Mouse (Mus musculus): ENCODE results near the gene Tmem63c. TPM values are rescaled to one million over a fixed set of nuclear protein-coding genes. Genes with fewer than 3 reads are reported as not detected.

Tmem63c gene
- total RNA-seq, 2 experiments from 2014 or later, result 41.7 to 43.8 TPM

DNA sequence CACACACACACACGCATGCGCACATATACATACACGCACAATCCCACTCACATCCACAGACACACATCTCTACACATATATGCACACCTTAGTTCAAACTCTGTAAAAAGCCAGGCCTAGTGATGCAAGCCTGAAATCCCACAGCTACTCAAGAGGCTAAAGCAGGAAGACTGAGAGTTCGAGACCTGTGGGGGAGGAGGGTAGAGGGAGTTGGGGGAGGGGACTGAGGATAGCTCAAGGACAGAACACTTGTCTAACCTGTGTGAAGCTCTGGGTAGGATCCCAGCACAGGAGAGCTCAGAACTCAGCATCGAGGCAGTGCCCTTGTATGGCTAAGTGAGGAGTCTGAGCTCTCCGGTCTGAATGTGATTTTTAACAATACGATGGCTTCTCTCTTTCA is 18.3 kb upstream of the Tmem63c start:
- H3K4me3 ChIP-seq, result no peak overlapping the region
- DNase-seq (ENCODE audit: extremely low spot score in 1 of 2, low spot score in 2 of 2), result no peak
- no peak overlapping the region for H3K27ac ChIP-seq
- TF ChIP-seq CTCF (IDR thresholded peaks at IDR 0.05), result no peak
- intact Hi-C loops (cut with DNase I), result no loop called here

- Histone ChIP-seq H3K27ac (no peak overlapping the region), H3K4me3 (no peak overlapping the region)
- TF ChIP-seq CTCF (IDR thresholded peaks at IDR 0.05), result no peak
- no peak for DNase-seq (ENCODE audit: extremely low spot score in 1 of 2, low spot score in 2 of 2)
- intact Hi-C loops (cut with DNase I), result no loop called here
Observed at GRCm38 (mm10) chr12:87003606-87004005, 17.5 kb upstream of the Tmem63c start.

- no peak for DNase-seq (ENCODE audit: extremely low spot score in 1 of 2, low spot score in 2 of 2)
- no peak for TF ChIP-seq CTCF (IDR thresholded peaks at IDR 0.05)
- Histone ChIP-seq H3K4me3 (no peak overlapping the region), H3K27ac (no peak overlapping the region)
- intact Hi-C loops (cut with DNase I), result no loop called here
Observed at GRCm38 (mm10) chr12:87004596-87004995, 16.5 kb upstream of the Tmem63c start.

- no peak overlapping the region for H3K4me3 ChIP-seq
- peak; percentile 56 for TF ChIP-seq CTCF (IDR thresholded peaks at IDR 0.05)
- no peak for DNase-seq (ENCODE audit: extremely low spot score in 1 of 2, low spot score in 2 of 2)
- intact Hi-C loops (cut with DNase I), result no loop called here
- H3K27ac ChIP-seq, result no peak overlapping the region
Observed at GRCm38 (mm10) chr12:87017041-87017440, 4.1 kb upstream of the Tmem63c start.

DNA sequence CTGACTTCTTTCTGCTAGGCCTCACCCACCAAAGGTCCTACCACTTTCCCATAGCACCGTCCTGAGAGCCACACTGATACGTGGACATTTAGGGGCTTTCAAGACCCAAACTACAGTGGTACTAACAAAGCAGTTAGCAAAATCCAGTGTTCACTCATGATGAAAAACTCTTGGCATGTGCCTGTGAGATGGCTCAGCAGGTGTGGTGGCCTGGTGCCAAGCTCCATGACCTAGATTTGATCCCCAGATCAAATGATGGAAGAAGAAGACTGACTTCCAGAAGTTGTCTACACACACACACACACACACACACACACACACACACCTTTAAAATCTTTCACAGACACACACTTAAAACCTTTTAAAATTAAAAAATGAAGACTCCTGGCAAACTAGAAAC is 2.4 kb upstream of the Tmem63c start:
- intact Hi-C loops (cut with DNase I), result no loop called here
- no peak for DNase-seq (ENCODE audit: extremely low spot score in 1 of 2, low spot score in 2 of 2)
- no peak for TF ChIP-seq CTCF (IDR thresholded peaks at IDR 0.05)

GRCm38 (mm10) chr12:87022006-87022405 is 866 bp downstream of the Tmem63c start:
- intact Hi-C loops (cut with DNase I), result no loop called here
- H3K27ac ChIP-seq, result no peak overlapping the region
- no peak for TF ChIP-seq CTCF (IDR thresholded peaks at IDR 0.05)
- H3K4me3 ChIP-seq, result no peak overlapping the region
- no peak for DNase-seq (ENCODE audit: extremely low spot score in 1 of 2, low spot score in 2 of 2)

More for the DNA sequence above, 2.4 kb upstream of the Tmem63c start:
- Histone ChIP-seq H3K27ac (no peak overlapping the region), H3K4me3 (no peak overlapping the region)

- no peak for TF ChIP-seq CTCF (IDR thresholded peaks at IDR 0.05)
- H3K4me3 ChIP-seq, result no peak overlapping the region
- H3K27ac ChIP-seq, result no peak overlapping the region
- intact Hi-C loops (cut with DNase I), result no loop called here
- no peak for DNase-seq (ENCODE audit: extremely low spot score in 1 of 2, low spot score in 2 of 2)
Observed at GRCm38 (mm10) chr12:87023456-87023855, 2.3 kb downstream of the Tmem63c start.

- H3K4me3 ChIP-seq, result peak overlapping the region; percentile 68
- DNase-seq (ENCODE audit: extremely low spot score in 1 of 2, low spot score in 2 of 2), result peak; percentile 60 to 61
- peak overlapping the region; percentile 97 for H3K27ac ChIP-seq
- peak; percentile 10 for TF ChIP-seq CTCF (IDR thresholded peaks at IDR 0.05)
- intact Hi-C loops (cut with DNase I), result loop anchor here (2.0 kb wide), 1 partner anchor 17 kb away; no protein-coding TSS in a partner anchor
Observed at GRCm38 (mm10) chr12:87026109-87026870, 5.2 kb downstream of the Tmem63c start.

GRCm38 (mm10) chr12:87026871-87027240 is 5.7 kb downstream of the Tmem63c start:
- intact Hi-C loops (cut with DNase I), result loop anchor here (2.0 kb wide), 1 partner anchor 16 kb away; no protein-coding TSS in a partner anchor
- no peak for TF ChIP-seq CTCF (IDR thresholded peaks at IDR 0.05)
- Histone ChIP-seq H3K4me3 (peak overlapping the region; percentile 68), H3K27ac (peak overlapping the region; percentile 97)
- peak; percentile 29 to 39 for DNase-seq (ENCODE audit: extremely low spot score in 1 of 2, low spot score in 2 of 2)

- H3K27ac ChIP-seq, result peak overlapping the region; percentile 97
- H3K4me3 ChIP-seq, result peak overlapping the region; percentile 68
- intact Hi-C loops (cut with DNase I), result loop anchor here (2.0 kb wide), 1 partner anchor 15 kb away; no protein-coding TSS in a partner anchor
- TF ChIP-seq CTCF (IDR thresholded peaks at IDR 0.05), result no peak
- DNase-seq (ENCODE audit: extremely low spot score in 1 of 2, low spot score in 2 of 2), result no peak
Observed at GRCm38 (mm10) chr12:87027391-87027790, 6.3 kb downstream of the Tmem63c start.

- H3K4me3 ChIP-seq, result peak overlapping the region; percentile 68
- TF ChIP-seq CTCF (IDR thresholded peaks at IDR 0.05), result no peak
- no peak overlapping the region for H3K27ac ChIP-seq
- DNase-seq (ENCODE audit: extremely low spot score in 1 of 2, low spot score in 2 of 2), result no peak
- intact Hi-C loops (cut with DNase I), result no loop called here
Observed at GRCm38 (mm10) chr12:87028068-87028467, 6.9 kb downstream of the Tmem63c start.

DNA sequence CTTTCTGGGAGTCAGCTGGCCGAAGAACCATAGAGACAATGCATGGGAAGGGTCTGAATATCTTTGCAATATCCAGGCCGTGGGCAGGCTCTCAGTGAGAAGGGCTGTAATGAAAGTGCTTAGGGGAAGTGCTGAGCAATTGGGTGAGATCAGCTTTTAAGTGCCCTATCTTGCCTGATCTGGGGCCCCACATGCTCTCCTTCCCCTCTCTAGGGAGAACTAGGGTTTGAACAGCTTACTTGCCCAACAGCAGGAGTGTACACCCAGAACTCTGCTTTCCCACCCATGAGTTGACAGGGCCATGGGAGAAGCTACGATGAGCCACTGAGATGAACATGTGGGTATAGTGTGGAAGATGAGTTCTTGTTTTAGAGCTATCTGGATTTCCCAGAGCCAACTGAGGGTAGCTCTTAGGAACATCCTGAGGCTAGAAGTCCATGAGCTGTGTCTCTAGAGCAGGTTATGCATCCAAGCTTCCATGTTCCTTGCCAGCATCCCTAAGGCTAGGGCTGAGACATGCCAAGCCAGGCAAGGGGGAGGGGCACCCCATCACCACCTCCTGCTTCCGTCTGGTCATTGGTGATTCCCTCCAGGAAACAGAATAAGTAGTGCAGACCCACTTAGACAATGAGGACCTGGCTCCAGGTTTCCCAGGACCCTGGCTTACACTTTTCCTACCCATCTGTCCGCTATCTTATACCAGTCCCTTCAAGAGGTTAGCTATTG is 8.3 kb downstream of the Tmem63c start:
- H3K4me3 ChIP-seq, result no peak overlapping the region
- no peak for DNase-seq (ENCODE audit: extremely low spot score in 1 of 2, low spot score in 2 of 2)
- H3K27ac ChIP-seq, result no peak overlapping the region
- intact Hi-C loops (cut with DNase I), result no loop called here
- TF ChIP-seq CTCF (IDR thresholded peaks at IDR 0.05), result no peak
